Mouse (Mus musculus) liver, postnatal 0 days (tissue): ENCODE measurements around the gene Cdca8. TPM values are rescaled to one million over a fixed set of nuclear protein-coding genes. Genes with fewer than 3 reads are reported as not detected.

ENCODE experiments used
- ATAC-seq: fragments of 200-750 bp; cut with Nextera tagmentation; 2 replicates; pipeline ENCODE4 v1.8.0; 2017; ENCODE audit warnings: mild to moderate bottlenecking, moderate library complexity
- DNase-seq: peaks from one replicate; pipeline ENCODE4 v3.0.0-alpha.2; 2016
- H3K27ac ChIP-seq: fragments of 300-500 bp; sonication (generic); 2 replicates; pipeline ENCODE4 v1.5.1; 2014; ENCODE audit warnings: antibody characterized with exemption, moderate library complexity, mild to moderate bottlenecking, low read depth
- H3K27me3 ChIP-seq: fragments of 300-500 bp; sonication (generic); 2 replicates; pipeline ENCODE4 v1.6.1; 2014; ENCODE audit warnings: low read length, control low read depth, mixed read lengths; ENCODE audit not compliant: insufficient read depth
- H3K36me3 ChIP-seq: fragments of 300-500 bp; sonication (generic); replicated peaks from 2 replicates; pipeline ENCODE4 v1.6.1; 2014; ENCODE audit warnings: mild to moderate bottlenecking, control low read depth, low read length, moderate library complexity, mixed read lengths; ENCODE audit not compliant: insufficient read depth
- H3K4me1 ChIP-seq: fragments of 300-500 bp; sonication (generic); 2 replicates; pipeline ENCODE4 v1.6.1; 2014; ENCODE audit warnings: antibody characterized with exemption, mild to moderate bottlenecking, control low read depth; ENCODE audit not compliant: insufficient read depth
- H3K4me2 ChIP-seq: fragments of 300-500 bp; sonication (generic); 2 replicates; pipeline ENCODE4 v1.6.1; 2014; ENCODE audit warnings: low read depth, mild to moderate bottlenecking, low read length, moderate library complexity, mixed read lengths
- H3K4me3 ChIP-seq: fragments of 300-500 bp; sonication (generic); 2 replicates; pipeline ENCODE4 v1.5.1; 2014; ENCODE audit warnings: low read depth, low read length
- H3K9ac ChIP-seq: fragments of 300-500 bp; sonication (generic); replicated peaks from 2 replicates; pipeline ENCODE4 v1.6.1; 2014; ENCODE audit warnings: mild to moderate bottlenecking, moderate library complexity
- H3K9me3 ChIP-seq: fragments of 300-500 bp; sonication (generic); 2 replicates; pipeline ENCODE4 v1.6.1; 2016; ENCODE audit warnings: mild to moderate bottlenecking, control low read depth, low read length, mixed read lengths
- CTCF ChIP-seq: sonication (generic); IDR thresholded peaks from 2 replicates; pipeline ENCODE4 v1.5.1; 2016; ENCODE audit warnings: antibody characterized with exemption, low read depth
- EP300 ChIP-seq: IDR thresholded peaks from 2 replicates; pipeline ENCODE4 v1.6.1; 2016; ENCODE audit warnings: antibody characterized with exemption, low read depth, mild to moderate bottlenecking
- WGBS: fragments of 180-500 bp; shearing (Covaris S2); extraction: QIAGEN DNeasy Blood & Tissue Kit; methylation state at CpG from one replicate; pipeline ENCODE4 v1.1.7; 2014; ENCODE audit not compliant: insufficient replicate concordance; 5-methylcytosine and 5-hydroxymethylcytosine counted together
- polyA plus RNA-seq: library from polyadenylated mRNA; unstranded; fragments of >200 nt; fragmentation: Nextera tagmentation; extraction: Ambion mirVana; gene quantifications from 2 replicates; pipeline ENCODE4 v1.2.1, GENCODE M21; 2015

Gene Cdca8
- polyA plus RNA-seq, 1 experiment from 2014 or later = 56.3 TPM

DNA sequence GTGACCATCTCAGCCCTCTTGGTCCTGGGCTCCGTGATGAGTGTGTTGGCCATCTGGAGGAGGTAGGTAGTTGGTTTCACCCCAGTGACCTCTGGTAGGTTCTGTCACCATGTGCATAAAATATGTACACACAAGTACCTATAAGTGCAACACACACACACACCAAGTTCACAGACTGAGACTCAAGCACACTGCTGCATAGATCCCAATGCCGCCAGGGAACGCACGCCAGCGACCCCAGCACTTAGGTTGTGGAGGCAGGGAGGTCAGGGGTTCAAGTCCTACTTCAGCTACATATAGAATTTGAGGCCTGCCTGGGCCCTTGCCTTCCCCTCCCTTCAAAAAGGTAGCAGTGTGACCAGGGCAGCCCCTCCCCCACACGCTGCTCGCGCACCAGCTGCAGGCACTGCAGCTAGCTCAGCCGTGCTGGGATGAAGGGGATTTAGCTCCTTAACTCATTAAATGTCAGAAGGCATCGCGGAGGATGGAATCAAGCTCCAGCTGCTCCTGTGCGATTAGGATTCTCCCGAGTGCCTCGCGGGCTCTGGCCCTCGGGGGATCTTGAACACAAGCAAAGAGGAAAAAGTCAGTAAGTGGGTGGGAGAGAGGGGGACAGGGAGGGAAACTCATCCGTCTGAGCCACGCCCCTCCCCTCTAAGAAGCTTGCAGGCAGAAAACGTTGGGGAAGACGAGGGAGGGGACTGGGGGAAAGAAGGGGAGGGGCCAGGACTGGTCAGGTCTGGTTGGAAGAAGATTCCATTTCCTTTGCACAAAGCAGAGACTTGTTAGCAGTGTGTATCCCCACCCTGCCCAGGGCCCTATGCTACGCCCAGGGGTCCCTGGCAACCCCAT lies 32.9 kb downstream of the Cdca8 start:
- Histone ChIP-seq H3K27ac (no peak overlapping the region), H3K4me1 (no peaks in the 10 kb centered on the region; the same call in 1 of the 2 replicates), H3K27me3 (peaks cover 6% of the 10 kb centered on the region; the same call in 1 of the 2 replicates), H3K4me2 (no peak overlapping the region; the same call in 1 of the 2 replicates), H3K9me3 (no peaks in the 10 kb centered on the region), H3K4me3 (no peak overlapping the region), H3K9ac (no peak overlapping the region), H3K36me3 (no peaks in the 10 kb centered on the region)
- TF ChIP-seq EP300 = no peak
- TF ChIP-seq CTCF = no peak
- ATAC-seq (no peak), DNase-seq (no peak)
- WGBS = 16% methylated on average over 21 of the region's 21 CpGs

DNA sequence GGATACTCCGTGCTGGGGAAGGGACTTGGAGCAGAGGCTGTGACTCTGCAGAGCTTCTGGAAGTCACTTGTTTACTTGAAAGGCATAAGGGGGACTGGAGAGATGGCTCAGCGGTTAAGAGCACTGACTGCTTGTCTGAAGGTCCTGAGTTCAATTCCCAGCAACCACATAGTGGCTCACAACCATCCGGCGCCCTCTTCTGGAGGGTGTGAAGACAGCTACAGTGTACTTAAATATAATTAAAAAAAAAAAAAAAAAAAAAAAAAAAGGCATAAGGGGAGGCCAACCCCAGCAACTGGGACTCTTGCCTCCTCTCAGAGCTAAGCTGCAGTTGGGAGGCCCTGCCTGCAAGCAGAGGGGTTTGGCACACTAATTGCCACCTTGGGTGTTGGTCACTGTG lies 33.7 kb downstream of the Cdca8 start:
- 64% methylated on average over 4 of the region's 4 CpGs for WGBS
- Histone ChIP-seq H3K36me3 (no peaks in the 10 kb centered on the region), H3K4me1 (no peaks in the 10 kb centered on the region; the same call in 1 of the 2 replicates), H3K27ac (no peak overlapping the region), H3K9me3 (no peaks in the 10 kb centered on the region), H3K4me2 (no peak overlapping the region), H3K27me3 (peaks cover 6% of the 10 kb centered on the region; the same call in 1 of the 2 replicates), H3K4me3 (no peak overlapping the region), H3K9ac (no peak overlapping the region)
- TF ChIP-seq EP300 (no peak), CTCF (peak; percentile 0; the same call in 1 of the 2 replicates)
- ATAC-seq (no peak), DNase-seq (no peak)

DNA sequence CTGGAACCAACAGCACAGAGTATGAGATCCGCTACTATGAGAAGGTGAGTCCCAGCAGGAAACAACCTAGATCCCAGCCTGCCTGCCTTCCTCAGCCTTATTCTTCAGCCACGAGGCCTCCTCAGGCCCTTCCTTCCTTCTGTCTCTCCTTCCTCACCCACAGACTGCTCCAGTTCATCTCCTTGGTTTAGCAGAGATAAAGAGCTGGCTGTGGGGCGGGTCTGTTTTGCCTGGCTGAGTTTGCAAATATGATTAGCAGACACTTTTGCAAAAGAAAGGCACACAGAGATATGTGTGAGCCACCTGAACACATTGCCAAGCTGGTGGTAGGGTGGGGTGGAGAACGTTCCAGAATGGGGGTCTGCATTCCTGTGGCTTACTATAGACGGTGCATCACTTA lies 39.2 kb downstream of the Cdca8 start:
- TF ChIP-seq CTCF = no peak
- TF ChIP-seq EP300 = no peak
- H3K4me1 ChIP-seq = no peaks in the 10 kb centered on the region
- ATAC-seq (no peak), DNase-seq (no peak)
- no peak overlapping the region for H3K4me2 ChIP-seq
- H3K27ac ChIP-seq = no peak overlapping the region
- peaks cover 18% of the 10 kb centered on the region for H3K27me3 ChIP-seq
- H3K4me3 ChIP-seq = no peak overlapping the region
- WGBS = 43% methylated on average over 5 of the region's 5 CpGs
- no peak overlapping the region for H3K9ac ChIP-seq
- no peaks in the 10 kb centered on the region for H3K36me3 ChIP-seq
- H3K9me3 ChIP-seq = no peaks in the 10 kb centered on the region

DNA sequence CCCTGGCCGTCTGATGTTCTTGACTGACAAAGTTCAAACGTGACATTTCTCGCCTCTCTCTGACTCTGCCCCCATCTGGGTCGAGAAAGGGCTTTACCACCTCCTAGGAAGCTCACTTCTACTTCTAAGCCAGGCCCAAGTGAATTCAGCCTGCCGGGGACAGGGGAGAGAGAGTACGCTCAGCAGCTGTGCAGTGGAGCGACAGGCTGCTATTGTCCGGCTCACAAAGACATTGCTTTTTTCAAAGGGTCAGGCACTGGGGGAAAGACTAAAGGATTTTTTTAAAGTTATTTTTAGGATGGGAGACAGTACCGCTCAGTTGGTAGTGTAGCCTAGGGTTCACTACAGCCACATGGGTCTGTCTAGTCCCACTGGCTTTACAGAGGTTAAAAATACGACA lies 40.7 kb downstream of the Cdca8 start:
- Histone ChIP-seq H3K4me1 (no peaks in the 10 kb centered on the region), H3K27me3 (peaks cover 33% of the 10 kb centered on the region), H3K4me2 (no peak overlapping the region), H3K27ac (no peak overlapping the region), H3K4me3 (no peak overlapping the region), H3K9ac (no peak overlapping the region), H3K36me3 (no peaks in the 10 kb centered on the region), H3K9me3 (no peaks in the 10 kb centered on the region)
- ATAC-seq = no peak
- no peak for DNase-seq
- TF ChIP-seq CTCF (no peak), EP300 (no peak)
- 66% methylated on average over 10 of the region's 10 CpGs for WGBS

DNA sequence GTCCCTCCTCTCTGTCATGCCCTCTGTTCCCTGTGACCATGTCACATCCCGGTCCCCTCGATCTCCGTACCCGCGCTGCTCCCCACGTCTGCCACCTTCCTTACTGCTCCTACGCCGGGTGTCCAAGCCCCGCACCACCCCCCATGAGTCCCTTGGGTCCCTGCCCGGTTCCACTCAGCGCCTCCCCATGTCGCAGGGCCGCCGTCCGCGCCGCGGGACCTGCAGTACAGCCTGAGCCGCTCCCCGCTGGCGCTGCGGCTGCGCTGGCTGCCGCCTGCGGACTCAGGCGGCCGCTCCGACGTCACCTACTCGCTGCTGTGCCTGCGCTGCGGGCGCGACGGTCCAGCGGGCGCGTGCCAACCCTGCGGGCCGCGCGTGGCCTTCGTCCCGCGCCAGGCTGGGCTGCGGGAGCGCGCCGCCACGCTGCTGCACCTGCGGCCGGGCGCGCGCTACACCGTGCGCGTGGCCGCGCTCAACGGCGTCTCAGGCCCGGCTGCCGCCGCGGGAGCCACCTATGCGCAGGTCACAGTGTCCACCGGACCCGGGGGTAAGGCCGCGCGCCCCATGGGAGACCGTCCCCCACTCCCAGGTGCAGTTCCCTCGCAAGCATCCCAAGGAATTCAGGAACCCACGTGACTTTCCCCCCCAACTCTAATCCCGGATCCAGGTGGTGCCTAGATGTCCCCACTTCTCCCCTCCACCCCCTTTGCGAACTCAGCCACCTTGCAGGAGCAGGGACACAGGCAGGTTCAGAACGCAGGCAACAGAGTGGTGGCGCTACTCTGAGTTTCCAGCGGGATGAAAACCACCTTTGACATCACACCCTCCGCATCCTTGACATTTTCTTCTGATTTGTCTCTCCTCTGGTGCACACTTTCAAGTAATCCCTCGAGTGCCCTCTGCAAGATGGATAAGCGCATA lies 44.3 kb downstream of the Cdca8 start:
- no peaks in the 10 kb centered on the region for H3K4me1 ChIP-seq
- ATAC-seq (no peak), DNase-seq (no peak)
- peak overlapping the region; percentile 57 for H3K4me2 ChIP-seq
- H3K4me3 ChIP-seq = peak overlapping the region; percentile 17; the same call in 1 of the 2 replicates
- H3K36me3 ChIP-seq = no peaks in the 10 kb centered on the region
- WGBS = 3% methylated on average over 82 of the region's 83 CpGs
- H3K27ac ChIP-seq = no peak overlapping the region
- peaks cover 38% of the 10 kb centered on the region for H3K27me3 ChIP-seq
- no peaks in the 10 kb centered on the region for H3K9me3 ChIP-seq
- TF ChIP-seq EP300 (no peak), CTCF (no peak)
- H3K9ac ChIP-seq = no peak overlapping the region

DNA sequence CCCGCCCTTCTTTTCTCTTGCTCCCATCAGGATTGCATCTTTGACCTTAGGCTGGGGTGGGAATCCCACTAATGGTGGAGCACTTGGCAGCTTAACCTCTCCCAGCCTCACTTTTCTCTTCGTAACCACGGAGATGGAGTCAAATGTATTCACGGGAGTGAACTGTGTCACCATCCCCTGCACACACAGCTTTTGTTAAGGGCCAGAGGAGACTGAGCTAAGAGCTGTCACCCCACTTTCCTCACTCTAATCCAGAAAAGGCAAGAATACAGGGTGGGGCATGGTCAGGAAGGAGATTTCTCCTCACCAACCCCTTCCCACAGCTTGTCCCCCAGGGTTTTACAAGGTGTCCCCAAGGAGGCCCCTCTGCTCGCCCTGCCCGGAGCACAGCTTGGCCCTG lies 45.3 kb downstream of the Cdca8 start:
- TF ChIP-seq CTCF = no peak
- no peak for TF ChIP-seq EP300

More for the DNA sequence above, 45.3 kb downstream of the Cdca8 start:
- Histone ChIP-seq H3K4me3 (no peak overlapping the region), H3K4me2 (no peak overlapping the region), H3K9me3 (no peaks in the 10 kb centered on the region), H3K4me1 (no peaks in the 10 kb centered on the region), H3K27me3 (peaks cover 41% of the 10 kb centered on the region), H3K36me3 (no peaks in the 10 kb centered on the region), H3K27ac (no peak overlapping the region), H3K9ac (no peak overlapping the region)
- 39% methylated on average over 6 of the region's 6 CpGs for WGBS
- ATAC-seq = no peak
- DNase-seq = no peak
